Mouse (Mus musculus): ENCODE results near the gene Kif27.
"Not testable (repeated sequence)": the region's sequence is repeated elsewhere in the genome, so short reads cannot be mapped to it uniquely, and the experiment has no call there.

Kif27 gene

GRCm38 (mm10) chr13:58358629-58359303, at the start of gene Kif27:
Kif27 (minus strand) TSS chr13:58359122.
- DNase-seq (ENCODE audit: low spot score in 2 of 2), result peak; percentile 60 to 73

- DNase-seq (ENCODE audit: low spot score in 2 of 2), result not testable (repeated sequence)
Measured at GRCm38 (mm10) chr13:58403243-58403642, 44.3 kb upstream of the Kif27 start, which contains the start of gene Hnrnpk. Hnrnpk (minus strand) TSS chr13:58403343.

GRCm38 (mm10) chr13:58402744-58403110, 43.8 kb upstream of the Kif27 start:
- no peak for DNase-seq (ENCODE audit: low spot score in 2 of 2)

GRCm38 (mm10) chr13:58402003-58402743, 43.3 kb upstream of the Kif27 start, which contains the start of gene Rmi1:
Rmi1 (plus strand) TSS chr13:58402248.
- DNase-seq (ENCODE audit: low spot score in 2 of 2), result peak; percentile 97 to 99

- DNase-seq (ENCODE audit: low spot score in 2 of 2), result peak; percentile 85 to 90
Measured at GRCm38 (mm10) chr13:58401135-58402002, 42.4 kb upstream of the Kif27 start.

- no peak for DNase-seq (ENCODE audit: low spot score in 2 of 2)
Measured at GRCm38 (mm10) chr13:58400576-58400975, 41.7 kb upstream of the Kif27 start.

- peak in 1 of 2 experiments; percentile 34 for DNase-seq (ENCODE audit: low spot score in 2 of 2)
Measured at GRCm38 (mm10) chr13:58397651-58398050, 38.7 kb upstream of the Kif27 start.

GRCm38 (mm10) chr13:58394392-58394791, 35.5 kb upstream of the Kif27 start:
- DNase-seq (ENCODE audit: low spot score in 2 of 2), result not testable (repeated sequence)

GRCm38 (mm10) chr13:58389324-58389951, 30.5 kb upstream of the Kif27 start:
- DNase-seq (ENCODE audit: low spot score in 2 of 2), result no peak

GRCm38 (mm10) chr13:58388379-58388778, 29.5 kb upstream of the Kif27 start:
- DNase-seq (ENCODE audit: low spot score in 2 of 2), result no peak

- peak; percentile 78 to 85 for DNase-seq (ENCODE audit: low spot score in 2 of 2)
Measured at GRCm38 (mm10) chr13:58387948-58388347, 29.0 kb upstream of the Kif27 start.

- DNase-seq (ENCODE audit: low spot score in 2 of 2), result no peak
Measured at GRCm38 (mm10) chr13:58385547-58385920, 26.6 kb upstream of the Kif27 start.

GRCm38 (mm10) chr13:58384779-58385546, 26.0 kb upstream of the Kif27 start, which contains the start of gene 2210016F16Rik:
2210016F16Rik (minus strand) TSS chr13:58385225.
- peak; percentile 54 to 62 for DNase-seq (ENCODE audit: low spot score in 2 of 2)

GRCm38 (mm10) chr13:58384371-58384770, 25.4 kb upstream of the Kif27 start:
- DNase-seq (ENCODE audit: low spot score in 2 of 2), result no peak

- DNase-seq (ENCODE audit: low spot score in 2 of 2), result no peak
Measured at GRCm38 (mm10) chr13:58373153-58373470, 14.2 kb upstream of the Kif27 start.

- no peak for DNase-seq (ENCODE audit: low spot score in 2 of 2)
Measured at GRCm38 (mm10) chr13:58372278-58373152, 13.6 kb upstream of the Kif27 start.

- DNase-seq (ENCODE audit: low spot score in 2 of 2), result no peak
Measured at GRCm38 (mm10) chr13:58368835-58369234, 9.9 kb upstream of the Kif27 start.

- no peak for DNase-seq (ENCODE audit: low spot score in 2 of 2)
Measured at GRCm38 (mm10) chr13:58367641-58368040, 8.7 kb upstream of the Kif27 start.

GRCm38 (mm10) chr13:58366373-58366772, 7.5 kb upstream of the Kif27 start:
- no peak for DNase-seq (ENCODE audit: low spot score in 2 of 2)

- not testable (repeated sequence) for DNase-seq (ENCODE audit: low spot score in 2 of 2)
Measured at GRCm38 (mm10) chr13:58365179-58365578, 6.3 kb upstream of the Kif27 start.

Measured in right cerebral cortex, postnatal 10 days (tissue).